In the genomic region with DNA sequence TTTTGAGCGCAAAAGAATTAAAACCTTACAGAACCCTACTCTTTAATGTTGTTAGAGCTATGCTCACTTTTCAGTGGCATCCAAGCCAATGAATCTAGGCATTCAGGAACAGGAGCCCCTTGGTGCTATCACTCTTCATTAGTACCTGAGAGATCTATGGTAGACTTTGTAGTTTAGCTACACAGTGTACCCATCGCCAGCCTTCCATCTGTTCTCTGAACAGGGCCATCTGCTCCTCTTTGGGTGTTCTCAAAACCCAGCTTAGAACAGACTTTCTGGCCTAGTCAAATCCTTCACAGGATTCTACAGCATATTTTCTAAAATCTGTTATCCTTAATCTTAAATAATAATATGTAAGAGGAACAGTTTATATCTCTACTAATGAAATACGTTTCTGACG, we compare ENCODE assay signal across 17 mouse cellular contexts.
DNase-seq lines count a peak whose midpoint lies in the region; ATAC-seq and TF ChIP-seq lines count a peak whose summit lies in the region.
"Had no signal": no experiment of that assay in that cellular context is flagged by ENCODE, and none has a peak within 500 bp of the region (broad histone marks: within the 10 kb centered on the region; RNA-seq: fewer than 3 reads in every experiment).

No protein-coding gene starts in this region.

- no peak for ATAC-seq in hindbrain, postnatal 0 days
- no peak for ATAC-seq in hindbrain, embryonic 14.5 days (ENCODE audit: low FRiP score)
- ATAC-seq: intestine, postnatal 0 days; midbrain, embryonic 16.5 days had no signal

- H3K4me3 ChIP-seq in hindbrain, postnatal 0 days (ENCODE audit: low read length): no peak overlapping the region
- H3K4me3 ChIP-seq in hindbrain, embryonic 14.5 days (replicated peaks; ENCODE audit: low read length): no peak overlapping the region
- no peak overlapping the region for H3K4me3 ChIP-seq in lung, adult 2 months (replicated peaks; ENCODE audit: extremely low read depth, low read depth, low read length)
- H3K4me3 ChIP-seq: left cerebral cortex, adult 2 months; liver, embryonic 13.5 days; neural tube, embryonic 15.5 days had no signal

- 90% methylated on average over 4 of the region's 4 CpGs for WGBS in hindbrain, postnatal 0 days
- 87% methylated on average over 4 of the region's 4 CpGs for WGBS in hindbrain, embryonic 14.5 days
- 87% methylated on average over 4 of the region's 4 CpGs for WGBS in lung, adult 2 months

- H3K4me2 ChIP-seq in hindbrain, postnatal 0 days (ENCODE audit: low read depth, low read length): no peak overlapping the region
- no peak overlapping the region for H3K4me2 ChIP-seq in hindbrain, embryonic 14.5 days (replicated peaks)
- H3K4me2 ChIP-seq: liver, embryonic 13.5 days; neural tube, embryonic 15.5 days had no signal

- no peaks in the 10 kb centered on the region for H3K9me3 ChIP-seq in hindbrain, postnatal 0 days (ENCODE audit: low read length)
- H3K9me3 ChIP-seq in hindbrain, embryonic 14.5 days (ENCODE audit: control insufficient read depth, low read length): no peaks in the 10 kb centered on the region
- H3K9me3 ChIP-seq: G1E; liver, embryonic 13.5 days; neural tube, embryonic 15.5 days had no signal

- no peaks in the 10 kb centered on the region for H3K36me3 ChIP-seq in hindbrain, postnatal 0 days (ENCODE audit: insufficient read depth, low read length)
- no peaks in the 10 kb centered on the region for H3K36me3 ChIP-seq in hindbrain, embryonic 14.5 days (replicated peaks; ENCODE audit: control insufficient read depth, insufficient read depth)
- H3K36me3 ChIP-seq: G1E; liver, embryonic 13.5 days; neural tube, embryonic 15.5 days had no signal

- no peaks in the 10 kb centered on the region for H3K27me3 ChIP-seq in hindbrain, postnatal 0 days (ENCODE audit: insufficient read depth, low read length)
- H3K27me3 ChIP-seq in hindbrain, embryonic 14.5 days (ENCODE audit: control insufficient read depth, insufficient read depth, low read length): no peaks in the 10 kb centered on the region
- H3K27me3 ChIP-seq: liver, embryonic 13.5 days; neural tube, embryonic 15.5 days had no signal

- no peak overlapping the region for H3K9ac ChIP-seq in hindbrain, postnatal 0 days (replicated peaks; ENCODE audit: low read length)
- no peak overlapping the region for H3K9ac ChIP-seq in hindbrain, embryonic 14.5 days
- H3K9ac ChIP-seq: liver, embryonic 13.5 days; neural tube, embryonic 15.5 days had no signal

- peak; percentile 1 for DNase-seq in hindbrain, postnatal 0 days (ENCODE audit: low spot score)
- DNase-seq in hindbrain, embryonic 14.5 days (ENCODE audit: low spot score): no peak
- DNase-seq in frontal cortex, postnatal 25 days (ENCODE audit: low spot score in 2 of 2): peak; percentile 4 to 5
- DNase-seq in left cerebral cortex, adult 18-20 months (ENCODE audit: low spot score in 2 of 2): peak; percentile 38 to 40
- no peak for DNase-seq in spleen, adult 12 weeks (ENCODE audit: low spot score)
- DNase-seq in lung, adult 2 months: no peak
- DNase-seq in thymus, adult 18-20 months: no peak
- no peak for DNase-seq in thymus, postnatal 0 days (ENCODE audit: low spot score)
- DNase-seq: B cell, adult 2 months; heart, postnatal 4 days; liver, embryonic 13.5 days; spleen, adult 18-20 months had no signal

- H3K4me1 ChIP-seq in hindbrain, postnatal 0 days (ENCODE audit: insufficient read depth, low read length): no peaks in the 10 kb centered on the region
- H3K4me1 ChIP-seq in hindbrain, embryonic 14.5 days (replicated peaks; ENCODE audit: control insufficient read depth, insufficient read depth, low read length): no peaks in the 10 kb centered on the region
- no peaks in the 10 kb centered on the region for H3K4me1 ChIP-seq in lung, adult 2 months (ENCODE audit: control insufficient read depth, insufficient read depth, low read length)
- H3K4me1 ChIP-seq: liver, embryonic 13.5 days; neural tube, embryonic 15.5 days had no signal

- no peak overlapping the region for H3K27ac ChIP-seq in hindbrain, postnatal 0 days
- no peak overlapping the region for H3K27ac ChIP-seq in hindbrain, embryonic 14.5 days
- H3K27ac ChIP-seq: left cerebral cortex, adult 2 months; liver, embryonic 13.5 days; neural tube, embryonic 15.5 days had no signal

- no peak for TF ChIP-seq CTCF in hindbrain, postnatal 0 days (IDR thresholded peaks at IDR 0.05; ENCODE audit: low read depth)
- no peak for TF ChIP-seq CTCF in lung, adult 2 months (IDR thresholded peaks at IDR 0.05; ENCODE audit: insufficient read depth, low read length)

- no peak for TF ChIP-seq POLR2A in lung, adult 2 months (IDR thresholded peaks at IDR 0.05; ENCODE audit: borderline replicate concordance, extremely low read depth, low read depth, low read length)

Comparison
In these comparisons a context has a peak if more than half of its experiments do, and no peak if none do; other contexts are left out.
1. DNase-seq: peak in hindbrain, postnatal 0 days (single experiment), frontal cortex, postnatal 25 days (2 of 2) and left cerebral cortex, adult 18-20 months (2 of 2); none in hindbrain, embryonic 14.5 days (single experiment), spleen, adult 12 weeks (single experiment), lung, adult 2 months (single experiment), thymus, adult 18-20 months (0 of 2) and thymus, postnatal 0 days (single experiment).